Comparison of ENCODE assay signal across 26 mouse cellular contexts in the genomic region with DNA sequence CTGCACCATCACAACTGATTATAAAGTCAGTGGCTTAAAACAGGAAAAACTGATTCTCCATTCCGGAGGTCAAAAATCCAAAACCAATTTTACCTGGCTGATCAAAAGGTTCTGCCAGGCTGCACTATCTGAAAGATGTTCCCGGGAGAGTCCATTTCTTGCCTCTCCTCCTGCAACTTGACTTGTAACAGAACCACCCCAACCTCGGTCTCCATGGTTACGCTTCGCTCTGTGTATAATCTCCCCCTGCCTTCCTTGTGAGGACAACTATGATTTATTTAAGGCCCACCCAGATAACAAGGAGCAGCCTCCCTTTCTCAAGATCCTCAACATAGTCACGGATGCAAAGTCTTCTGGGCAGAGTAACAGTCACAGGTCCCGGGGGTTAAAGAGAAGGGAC.
"Had no signal": no experiment of that assay in that cellular context is flagged by ENCODE, and none has a peak within 500 bp of the region (broad histone marks: within the 10 kb centered on the region; RNA-seq: fewer than 3 reads in every experiment).

No protein-coding gene starts in this region.

- H3K4me3 ChIP-seq: heart, adult 2 months; heart, embryonic 13.5 days; heart, embryonic 15.5 days; hindbrain, embryonic 13.5 days; hindbrain, embryonic 15.5 days; kidney, embryonic 15.5 days; limb, embryonic 13.5 days; limb, embryonic 15.5 days; liver, embryonic 12.5 days had no signal

- H3K36me3 ChIP-seq: heart, embryonic 15.5 days; hindbrain, embryonic 13.5 days; hindbrain, embryonic 15.5 days; kidney, embryonic 15.5 days; limb, embryonic 15.5 days; liver, embryonic 12.5 days had no signal

- H3K9me3 ChIP-seq: hindbrain, embryonic 13.5 days; hindbrain, embryonic 15.5 days; kidney, embryonic 15.5 days; limb, embryonic 15.5 days had no signal

- H3K4me2 ChIP-seq: heart, embryonic 11.5 days; heart, embryonic 13.5 days; heart, embryonic 15.5 days; hindbrain, embryonic 13.5 days; hindbrain, embryonic 15.5 days; kidney, embryonic 15.5 days; limb, embryonic 13.5 days; limb, embryonic 15.5 days; liver, embryonic 12.5 days had no signal

- DNase-seq: gastrocnemius, postnatal 14 days; gastrocnemius, postnatal 36 days; heart, adult 11 months; heart, adult 2 months; heart, postnatal 14 days; heart, postnatal 36 days; kidney, adult 11 months; kidney, adult 2 months; kidney, adult 9 months; kidney, postnatal 14 days; kidney, postnatal 36 days; layer of hippocampus, adult 9-11 months; layer of hippocampus, postnatal 36 days; left cerebral cortex, postnatal 4 days had no signal

- H3K27me3 ChIP-seq: heart, embryonic 13.5 days; heart, embryonic 15.5 days; hindbrain, embryonic 13.5 days; hindbrain, embryonic 15.5 days; kidney, embryonic 15.5 days; limb, embryonic 13.5 days; limb, embryonic 15.5 days had no signal

- H3K9ac ChIP-seq: heart, embryonic 13.5 days; heart, embryonic 15.5 days; hindbrain, embryonic 13.5 days; hindbrain, embryonic 15.5 days; kidney, embryonic 15.5 days; limb, embryonic 13.5 days; limb, embryonic 15.5 days; liver, embryonic 12.5 days had no signal

- ATAC-seq: hindbrain, postnatal 0 days; intestine, embryonic 16.5 days; liver, embryonic 12.5 days had no signal

- H3K4me1 ChIP-seq: kidney, embryonic 15.5 days had no signal

- H3K27ac ChIP-seq: heart, adult 2 months; heart, embryonic 13.5 days; heart, embryonic 15.5 days; hindbrain, embryonic 13.5 days; hindbrain, embryonic 15.5 days; hindbrain, postnatal 0 days; kidney, embryonic 15.5 days; kidney, postnatal 0 days; limb, embryonic 13.5 days; limb, embryonic 15.5 days; liver, embryonic 12.5 days had no signal
